20 mouse cellular contexts compared by ENCODE assay signal in the genomic region with DNA sequence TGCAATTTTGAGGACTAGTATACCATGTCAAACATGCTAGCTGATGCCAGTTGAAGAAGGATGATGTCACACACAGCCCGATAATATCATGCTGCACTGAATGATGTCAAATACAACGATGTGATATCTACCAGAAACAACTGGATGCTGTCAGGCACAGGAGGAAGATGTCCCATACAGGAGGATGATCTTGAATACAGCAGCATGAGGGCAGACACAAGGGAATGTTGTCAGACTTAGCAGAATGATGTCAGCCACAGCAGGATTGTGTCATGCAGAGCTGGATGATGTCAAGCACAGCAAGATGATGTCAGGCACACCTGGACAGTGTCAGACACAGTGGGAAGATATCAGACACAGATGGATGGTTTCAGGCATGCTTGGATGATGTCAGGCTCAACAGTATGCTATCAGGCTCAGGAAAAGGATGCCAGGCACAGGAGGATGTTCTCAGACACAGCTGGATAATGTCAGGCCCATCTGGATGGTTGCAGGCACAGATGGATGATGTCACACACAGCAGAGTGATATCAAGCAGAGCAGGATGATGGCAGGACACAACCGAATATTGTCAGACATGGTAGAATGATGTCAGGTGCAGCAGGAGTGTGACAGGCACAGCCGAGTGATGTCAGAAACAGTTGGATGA.
A peak's percentile ranks its signal among the peaks of the same experiment; 100 is the strongest.
DNase-seq lines count a peak whose midpoint lies in the region; ATAC-seq lines count a peak whose summit lies in the region.
"Had no signal": no experiment of that assay in that cellular context is flagged by ENCODE, and none has a peak within 500 bp of the region (broad histone marks: within the 10 kb centered on the region; RNA-seq: fewer than 3 reads in every experiment).

No protein-coding gene starts in this region.

- 0 out of 2 replicates have a peak, but pooled peaks have one; percentile 36 for ATAC-seq in liver, embryonic 11.5 days (replicated peaks; ENCODE audit: low FRiP score)
- peak; percentile 56 for ATAC-seq in midbrain, embryonic 15.5 days (replicated peaks)
- peak; percentile 73; the same call in 1 of the 2 replicates for ATAC-seq in neural tube, embryonic 14.5 days (ENCODE audit: low read depth)
- ATAC-seq: intestine, embryonic 16.5 days had no signal

- no peaks in the 10 kb centered on the region for H3K9me3 ChIP-seq in liver, embryonic 11.5 days (ENCODE audit: control insufficient read depth, low read length)
- H3K9me3 ChIP-seq in midbrain, embryonic 15.5 days = no peaks in the 10 kb centered on the region
- no peaks in the 10 kb centered on the region for H3K9me3 ChIP-seq in midbrain, embryonic 10.5 days (replicated peaks)
- no peaks in the 10 kb centered on the region for H3K9me3 ChIP-seq in neural tube, embryonic 14.5 days (ENCODE audit: control insufficient read depth, low read length)
- H3K9me3 ChIP-seq: limb, embryonic 12.5 days; liver, embryonic 15.5 days had no signal

- WGBS in liver, embryonic 11.5 days = 73% methylated on average over 4 of the region's 4 CpGs
- 83% methylated on average over 4 of the region's 4 CpGs for WGBS in midbrain, embryonic 15.5 days
- WGBS in midbrain, embryonic 10.5 days = 83% methylated on average over 4 of the region's 4 CpGs
- WGBS in neural tube, embryonic 14.5 days = 90% methylated on average over 4 of the region's 4 CpGs

- no peak overlapping the region for H3K27ac ChIP-seq in liver, embryonic 11.5 days (ENCODE audit: low read depth, low read length)
- no peak overlapping the region for H3K27ac ChIP-seq in midbrain, embryonic 15.5 days
- no peak overlapping the region for H3K27ac ChIP-seq in midbrain, embryonic 10.5 days (replicated peaks)
- no peak overlapping the region for H3K27ac ChIP-seq in neural tube, embryonic 14.5 days (ENCODE audit: low read depth, low read length)
- H3K27ac ChIP-seq: limb, embryonic 12.5 days; liver, embryonic 15.5 days had no signal

- H3K27me3 ChIP-seq in liver, embryonic 11.5 days (replicated peaks; ENCODE audit: control insufficient read depth, insufficient read depth, low read length) = no peaks in the 10 kb centered on the region
- H3K27me3 ChIP-seq in midbrain, embryonic 15.5 days (replicated peaks) = no peaks in the 10 kb centered on the region
- H3K27me3 ChIP-seq in midbrain, embryonic 10.5 days (ENCODE audit: low read depth, poor library complexity, severe bottlenecking) = no peaks in the 10 kb centered on the region
- H3K27me3 ChIP-seq in neural tube, embryonic 14.5 days (ENCODE audit: control insufficient read depth, insufficient read depth, low read length) = no peaks in the 10 kb centered on the region
- H3K27me3 ChIP-seq: limb, embryonic 12.5 days; liver, embryonic 15.5 days had no signal

- no peak overlapping the region for H3K4me3 ChIP-seq in liver, embryonic 11.5 days (ENCODE audit: low read depth, low read length)
- H3K4me3 ChIP-seq in midbrain, embryonic 15.5 days = no peak overlapping the region
- H3K4me3 ChIP-seq in midbrain, embryonic 10.5 days = no peak overlapping the region
- H3K4me3 ChIP-seq in neural tube, embryonic 14.5 days (ENCODE audit: low read depth, low read length) = no peak overlapping the region
- H3K4me3 ChIP-seq: limb, embryonic 12.5 days; liver, embryonic 15.5 days had no signal

- peak; percentile 75 for DNase-seq in heart, adult 11 months
- no peak for DNase-seq in heart, adult 18-20 months
- DNase-seq in liver, embryonic 11.5 days (ENCODE audit: low spot score) = no peak
- DNase-seq in liver = no peak
- DNase-seq in midbrain, embryonic 10.5 days (ENCODE audit: low spot score) = no peak
- DNase-seq: adrenal gland, postnatal 14 days; B cell, adult 2 months; cerebellum, adult 11-12 months; cerebellum, postnatal 36 days; gastrocnemius, postnatal 25 days; heart, postnatal 14 days; kidney, postnatal 25 days; layer of hippocampus, adult 9-11 months; spleen, adult 18-20 months had no signal

- no peak overlapping the region for H3K9ac ChIP-seq in liver, embryonic 11.5 days (ENCODE audit: low read depth, low read length)
- H3K9ac ChIP-seq in midbrain, embryonic 15.5 days = no peak overlapping the region
- H3K9ac ChIP-seq in neural tube, embryonic 14.5 days (replicated peaks; ENCODE audit: low read depth, low read length) = no peak overlapping the region
- H3K9ac ChIP-seq: limb, embryonic 12.5 days; liver, embryonic 15.5 days had no signal

- no peaks in the 10 kb centered on the region for H3K4me1 ChIP-seq in liver, embryonic 11.5 days (replicated peaks; ENCODE audit: control insufficient read depth, insufficient read depth, low read length)
- H3K4me1 ChIP-seq in midbrain, embryonic 15.5 days = no peaks in the 10 kb centered on the region
- no peaks in the 10 kb centered on the region for H3K4me1 ChIP-seq in midbrain, embryonic 10.5 days
- H3K4me1 ChIP-seq in neural tube, embryonic 14.5 days (ENCODE audit: control insufficient read depth, insufficient read depth, low read length) = no peaks in the 10 kb centered on the region
- H3K4me1 ChIP-seq: limb, embryonic 12.5 days; liver, embryonic 15.5 days had no signal

- H3K36me3 ChIP-seq in liver, embryonic 11.5 days (ENCODE audit: control insufficient read depth, insufficient read depth, low read length) = no peaks in the 10 kb centered on the region
- H3K36me3 ChIP-seq in midbrain, embryonic 15.5 days (replicated peaks) = no peaks in the 10 kb centered on the region
- no peaks in the 10 kb centered on the region for H3K36me3 ChIP-seq in midbrain, embryonic 10.5 days
- no peaks in the 10 kb centered on the region for H3K36me3 ChIP-seq in neural tube, embryonic 14.5 days (ENCODE audit: control insufficient read depth, insufficient read depth, low read length)
- H3K36me3 ChIP-seq: limb, embryonic 12.5 days; liver, embryonic 15.5 days had no signal

- H3K4me2 ChIP-seq in liver, embryonic 11.5 days = no peak overlapping the region
- no peak overlapping the region for H3K4me2 ChIP-seq in midbrain, embryonic 15.5 days
- H3K4me2 ChIP-seq in neural tube, embryonic 14.5 days (ENCODE audit: low read depth, low read length) = no peak overlapping the region
- H3K4me2 ChIP-seq: heart, embryonic 11.5 days; limb, embryonic 12.5 days; liver, embryonic 15.5 days had no signal
